9 mouse cellular contexts compared by ENCODE assay signal in genomic region chr1:136685191-136686060, GRCm38 (mm10).
DNase-seq lines count a peak whose midpoint lies in the region; TF ChIP-seq lines count a peak whose summit lies in the region.
"Had no signal": no experiment of that assay in that cellular context is flagged by ENCODE, and none has a peak within 500 bp of the region (broad histone marks: within the 10 kb centered on the region; RNA-seq: fewer than 3 reads in every experiment).

No protein-coding gene starts in this region.

- DNase-seq in left cerebral cortex, adult 2 months (ENCODE audit: extremely low spot score in 1 of 2, low spot score in 2 of 2), result no peak
- DNase-seq in left cerebral cortex, postnatal 4 days, result no peak
- peak; percentile 59 to 66 for DNase-seq in adrenal gland, postnatal 36 days
- peak; percentile 27 to 40 for DNase-seq in heart, postnatal 14 days
- DNase-seq in lung, postnatal 36 days, result peak; percentile 70
- DNase-seq in right cerebral cortex, postnatal 14 days, result no peak
- no peak for DNase-seq in cerebellum, postnatal 10 days
- DNase-seq in gastrocnemius, postnatal 4 days (ENCODE audit: low spot score in 2 of 2), result no peak

- no peak overlapping the region for H3K4me3 ChIP-seq in left cerebral cortex, adult 2 months
- H3K4me3 ChIP-seq: embryonic facial prominence, embryonic 12.5 days had no signal

- intact Hi-C loops in left cerebral cortex, adult 2 months (cut with DNase I), result loop anchor here (2.0 kb wide), 1 partner anchor 29 kb away; no protein-coding TSS in a partner anchor
- intact Hi-C loops in left cerebral cortex, postnatal 4 days (cut with DNase I), result no loop called here
- intact Hi-C loops in heart, postnatal 14 days (cut with DNase I), result no loop called here

- peak overlapping the region; percentile 71; the same call in 1 of the 2 replicates for H3K27ac ChIP-seq in left cerebral cortex, adult 2 months
- H3K27ac ChIP-seq: embryonic facial prominence, embryonic 12.5 days had no signal

- no peak for TF ChIP-seq CTCF in left cerebral cortex, adult 2 months (IDR thresholded peaks at IDR 0.05)

Comparison
In these comparisons a context has a peak if more than half of its experiments do, and no peak if none do; other contexts are left out.
1. DNase-seq: peak in adrenal gland, postnatal 36 days (2 of 2), heart, postnatal 14 days (2 of 2) and lung, postnatal 36 days (single experiment); none in left cerebral cortex, adult 2 months (0 of 2), left cerebral cortex, postnatal 4 days (single experiment), right cerebral cortex, postnatal 14 days (single experiment), cerebellum, postnatal 10 days (0 of 2) and gastrocnemius, postnatal 4 days (0 of 2).